Mouse (Mus musculus): ENCODE results near the gene Tcf3.

GRCm38 (mm10) chr10:80478531-80478930 lies 45.1 kb upstream of the Tcf3 start:
- TF ChIP-seq MAFK (IDR thresholded peaks at IDR 0.05; ENCODE audit: insufficient read depth, low read depth, low read length), result no peak
- no peak for TF ChIP-seq HCFC1 (IDR thresholded peaks at IDR 0.05; ENCODE audit: borderline replicate concordance, insufficient read depth, low read length)
- no peak for TF ChIP-seq ZNF384 (IDR thresholded peaks at IDR 0.05; ENCODE audit: low read depth, low read length)
- TF ChIP-seq CHD2 (IDR thresholded peaks at IDR 0.05; ENCODE audit: low read depth, low read length), result no peak
- TF ChIP-seq ZC3H11A (IDR thresholded peaks at IDR 0.05; ENCODE audit: borderline replicate concordance, low read depth, low read length), result no peak
